ENCODE assay signal across 28 mouse cellular contexts in genomic region chr6:48540721-48541120, GRCm38 (mm10). TPM values are rescaled to one million over a fixed set of nuclear protein-coding genes. Genes with fewer than 3 reads are reported as not detected.
"Had no signal": no experiment of that assay in that cellular context is flagged by ENCODE, and none has a peak within 500 bp of the region (broad histone marks: within the 10 kb centered on the region; RNA-seq: fewer than 3 reads in every experiment).

No protein-coding gene starts in this region.

- H3K27ac ChIP-seq: kidney, embryonic 15.5 days; left cerebral cortex, adult 2 months; liver, embryonic 13.5 days; midbrain, embryonic 13.5 days had no signal

- H3K36me3 ChIP-seq: kidney, embryonic 15.5 days; liver, embryonic 13.5 days had no signal

- H3K27me3 ChIP-seq: kidney, embryonic 15.5 days; liver, embryonic 13.5 days; midbrain, embryonic 13.5 days had no signal

- ATAC-seq: midbrain, embryonic 13.5 days had no signal

- H3K4me2 ChIP-seq: kidney, embryonic 15.5 days; liver, embryonic 13.5 days; midbrain, embryonic 13.5 days had no signal

- DNase-seq: kidney, adult 8-10 months; kidney, postnatal 10 days; kidney, postnatal 36 days; layer of hippocampus, postnatal 36 days; liver, embryonic 13.5 days; lung, adult 2 months; lung, postnatal 14 days; lung, postnatal 4 days; thymus, adult 18-20 months; thymus, postnatal 25 days had no signal

- H3K4me3 ChIP-seq: kidney, embryonic 15.5 days; left cerebral cortex, adult 2 months; liver, embryonic 13.5 days; midbrain, embryonic 13.5 days had no signal

- H3K9ac ChIP-seq: kidney, embryonic 15.5 days; liver, embryonic 13.5 days; midbrain, embryonic 13.5 days had no signal

- H3K4me1 ChIP-seq: liver, embryonic 13.5 days had no signal

- H3K9me3 ChIP-seq: kidney, embryonic 15.5 days; liver, embryonic 13.5 days; midbrain, embryonic 13.5 days had no signal

RNA-seq across cellular contexts. Expression of gene Atp6v0e2, which starts 3.3 kb away (rescaled TPM):
- total RNA-seq: megakaryocyte progenitor cell, adult 5-6 weeks had no signal

RNA-seq across cellular contexts. Expression of gene Rarres2, which starts 31.9 kb away (rescaled TPM):
- total RNA-seq: megakaryocyte progenitor cell, adult 5-6 weeks had no signal

RNA-seq across cellular contexts. Expression of gene Gm45021, which starts 48.7 kb away (rescaled TPM):
- total RNA-seq: layer of hippocampus, adult 8-10 months; layer of hippocampus, postnatal 10 days; layer of hippocampus, postnatal 36 days; left cerebral cortex, adult 2 months; left cerebral cortex, postnatal 10 days; left cerebral cortex, postnatal 36 days; liver, adult 2 months; megakaryocyte progenitor cell, adult 5-6 weeks; midbrain, postnatal 0 days had no signal
- polyA plus RNA-seq: kidney, embryonic 15.5 days; liver, adult 2 months; liver, embryonic 13.5 days; liver, embryonic 16.5 days; lung, adult 2 months; lung, embryonic 16.5 days; midbrain, embryonic 13.5 days; midbrain, postnatal 0 days; neural tube, embryonic 11.5 days; neural tube, embryonic 14.5 days; small intestine, adult 2 months; spleen, adult 2 months; stomach, embryonic 16.5 days; testis, adult 2 months had no signal
